Mouse (Mus musculus) kidney, embryonic 16.5 days (tissue): ENCODE data around the gene Lpcat1. TPM values are rescaled to one million over a fixed set of nuclear protein-coding genes. Genes with fewer than 3 reads are reported as not detected.

ENCODE experiments used
- ATAC-seq: fragments of 200-750 bp; cut with Nextera tagmentation; 2 replicates; pipeline ENCODE4 v1.8.0; 2017; ENCODE audit warnings: moderate TSS enrichment; ENCODE audit not compliant: low FRiP score, low TSS enrichment
- H3K27ac ChIP-seq: fragments of 300-500 bp; sonication (generic); 2 replicates; pipeline ENCODE4 v1.5.1; 2014; ENCODE audit warnings: low read length
- H3K27me3 ChIP-seq: fragments of 300-500 bp; sonication (generic); 2 replicates; pipeline ENCODE4 v1.6.1; 2014; ENCODE audit warnings: low read length, control low read depth, mixed read lengths; ENCODE audit not compliant: insufficient read depth
- H3K36me3 ChIP-seq: fragments of 300-500 bp; sonication (generic); 2 replicates; pipeline ENCODE4 v1.6.1; 2014; ENCODE audit warnings: low read length, control low read depth, mixed read lengths; ENCODE audit not compliant: insufficient read depth
- H3K4me1 ChIP-seq: fragments of 300-500 bp; sonication (generic); 2 replicates; pipeline ENCODE4 v1.6.1; 2014; ENCODE audit warnings: low read length, control low read depth, mixed read lengths; ENCODE audit not compliant: insufficient read depth
- H3K4me2 ChIP-seq: fragments of 300-500 bp; sonication (generic); replicated peaks from 2 replicates; pipeline ENCODE4 v1.6.1; 2014; ENCODE audit warnings: low read depth, low read length
- H3K4me3 ChIP-seq: fragments of 300-500 bp; sonication (generic); 2 replicates; pipeline ENCODE4 v1.5.1; 2014; ENCODE audit warnings: mild to moderate bottlenecking, low read length
- H3K9ac ChIP-seq: fragments of 300-500 bp; sonication (generic); replicated peaks from 2 replicates; pipeline ENCODE4 v1.6.1; 2014; ENCODE audit warnings: low read length
- H3K9me3 ChIP-seq: fragments of 300-500 bp; sonication (generic); 2 replicates; pipeline ENCODE4 v1.6.1; 2016; ENCODE audit warnings: low read length, control low read depth
- WGBS: fragments of 180-500 bp; shearing (Covaris S2); extraction: QIAGEN DNeasy Blood & Tissue Kit; methylation state at CpG from one replicate; pipeline ENCODE4 v1.1.7; 2014; 5-methylcytosine and 5-hydroxymethylcytosine counted together
- polyA plus RNA-seq: library from polyadenylated mRNA; unstranded; fragments of >200 nt; fragmentation: Nextera tagmentation; extraction: Ambion mirVana; gene quantifications from 2 replicates; pipeline ENCODE4 v1.2.1, GENCODE M21; 2015

Gene Lpcat1
- polyA plus RNA-seq, 1 experiment from 2014 or later, result 31.1 TPM

DNA sequence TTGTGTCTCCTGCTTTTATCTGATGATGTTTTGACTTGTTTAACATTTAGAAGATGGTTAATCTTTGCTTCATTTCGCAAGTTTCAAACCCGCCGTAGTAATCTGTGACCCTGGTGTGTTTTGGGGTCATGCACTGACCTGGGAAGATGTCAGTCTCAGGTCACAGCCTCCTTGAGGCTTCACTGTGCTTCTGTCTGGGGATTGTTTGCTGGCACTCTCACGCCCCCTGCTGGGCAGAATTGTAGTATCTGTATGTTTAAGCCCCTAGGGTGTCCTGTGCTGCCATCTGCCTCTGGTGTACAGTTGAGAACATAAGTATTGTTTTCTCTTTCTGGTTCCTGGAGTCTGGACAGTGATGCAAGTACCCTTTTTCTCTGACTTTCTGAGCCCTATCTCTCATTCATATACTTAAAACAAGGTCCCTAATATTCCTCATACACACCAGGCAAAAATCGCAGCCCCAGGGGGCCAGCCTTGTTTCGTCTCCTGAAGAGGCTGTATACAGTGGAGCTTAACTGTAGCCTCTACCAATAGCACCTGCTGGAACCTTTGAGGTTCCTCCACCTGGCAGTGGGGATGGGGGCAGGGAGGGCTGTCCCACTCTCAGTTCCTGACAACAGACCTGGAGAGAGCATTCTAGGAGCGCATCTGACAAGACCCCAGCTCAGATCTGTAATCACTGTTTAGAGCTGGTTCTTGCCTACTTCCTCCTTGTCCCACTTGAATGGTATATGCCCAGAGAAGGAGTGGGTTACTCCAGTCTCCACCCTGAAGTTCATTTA is 38.9 kb downstream of the Lpcat1 start:
- Histone ChIP-seq H3K4me2 (no peak overlapping the region), H3K27me3 (no peaks in the 10 kb centered on the region), H3K4me1 (no peaks in the 10 kb centered on the region), H3K27ac (no peak overlapping the region), H3K9me3 (no peaks in the 10 kb centered on the region), H3K4me3 (no peak overlapping the region), H3K9ac (no peak overlapping the region), H3K36me3 (peaks cover 29% of the 10 kb centered on the region)
- peak; percentile 75 for ATAC-seq
- 62% methylated on average over 7 of the region's 7 CpGs for WGBS

- no peaks in the 10 kb centered on the region for H3K27me3 ChIP-seq
- peaks cover 28% of the 10 kb centered on the region for H3K36me3 ChIP-seq
- H3K9me3 ChIP-seq, result no peaks in the 10 kb centered on the region
- WGBS, result 83% methylated on average over 8 of the region's 8 CpGs
- ATAC-seq, result no peak
- H3K4me3 ChIP-seq, result no peak overlapping the region
- H3K4me1 ChIP-seq, result no peaks in the 10 kb centered on the region
- H3K9ac ChIP-seq, result no peak overlapping the region
- H3K27ac ChIP-seq, result no peak overlapping the region
- no peak overlapping the region for H3K4me2 ChIP-seq
Observed at GRCm38 (mm10) chr13:73508817-73509550, 42.0 kb downstream of the Lpcat1 start.

DNA sequence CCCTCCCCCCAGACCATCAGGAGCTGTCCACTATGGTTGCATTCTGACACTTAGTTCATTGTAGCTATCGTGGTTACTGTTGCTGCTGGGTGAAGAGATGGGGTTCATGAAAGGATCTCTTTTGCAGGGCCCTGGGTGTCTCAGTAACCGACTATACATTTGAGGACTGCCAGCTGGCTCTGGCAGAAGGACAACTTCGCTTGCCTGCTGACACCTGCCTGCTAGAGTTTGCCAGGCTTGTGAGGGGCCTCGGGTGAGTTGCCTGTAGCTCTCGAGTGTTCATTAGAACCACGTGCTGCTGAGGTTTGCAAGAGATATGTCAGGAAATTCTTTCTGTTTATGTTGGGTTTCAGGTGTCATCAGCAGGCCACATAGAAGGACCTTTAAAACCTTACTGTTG is 42.9 kb downstream of the Lpcat1 start:
- H3K27ac ChIP-seq, result no peak overlapping the region
- no peaks in the 10 kb centered on the region for H3K4me1 ChIP-seq
- peaks cover 37% of the 10 kb centered on the region for H3K36me3 ChIP-seq
- WGBS, result 74% methylated on average over 6 of the region's 6 CpGs
- no peaks in the 10 kb centered on the region for H3K9me3 ChIP-seq
- no peaks in the 10 kb centered on the region for H3K27me3 ChIP-seq
- H3K4me3 ChIP-seq, result no peak overlapping the region
- no peak overlapping the region for H3K4me2 ChIP-seq
- no peak for ATAC-seq
- H3K9ac ChIP-seq, result no peak overlapping the region

- Histone ChIP-seq H3K27me3 (no peaks in the 10 kb centered on the region), H3K4me3 (no peak overlapping the region), H3K9ac (no peak overlapping the region), H3K36me3 (peaks cover 49% of the 10 kb centered on the region), H3K4me2 (no peak overlapping the region), H3K9me3 (no peaks in the 10 kb centered on the region), H3K4me1 (no peaks in the 10 kb centered on the region), H3K27ac (no peak overlapping the region)
- ATAC-seq, result peak; percentile 62; the same call in 1 of the 2 replicates
- 56% methylated on average over 13 of the region's 13 CpGs for WGBS
Observed at GRCm38 (mm10) chr13:73512776-73513673, 46.0 kb downstream of the Lpcat1 start.

DNA sequence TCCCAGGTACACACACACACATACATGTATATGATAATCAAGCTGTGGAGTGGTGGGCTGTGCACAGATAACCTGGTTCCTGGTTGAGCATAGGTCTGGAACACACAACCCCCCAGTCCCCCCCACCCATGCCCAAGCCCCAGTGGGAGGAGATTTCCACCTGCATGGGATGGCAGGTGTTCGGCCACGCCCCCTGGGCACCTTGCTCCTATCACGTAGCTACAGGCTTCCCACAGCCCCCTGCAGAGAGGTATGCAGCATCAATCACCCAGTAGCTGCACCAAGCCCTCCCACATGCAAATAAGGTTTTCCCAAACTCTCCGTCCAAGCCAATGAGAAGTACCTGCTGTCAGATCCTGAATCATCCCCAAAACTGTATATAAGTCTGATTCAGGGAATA is 49.9 kb downstream of the Lpcat1 start:
- no peaks in the 10 kb centered on the region for H3K27me3 ChIP-seq

DNA sequence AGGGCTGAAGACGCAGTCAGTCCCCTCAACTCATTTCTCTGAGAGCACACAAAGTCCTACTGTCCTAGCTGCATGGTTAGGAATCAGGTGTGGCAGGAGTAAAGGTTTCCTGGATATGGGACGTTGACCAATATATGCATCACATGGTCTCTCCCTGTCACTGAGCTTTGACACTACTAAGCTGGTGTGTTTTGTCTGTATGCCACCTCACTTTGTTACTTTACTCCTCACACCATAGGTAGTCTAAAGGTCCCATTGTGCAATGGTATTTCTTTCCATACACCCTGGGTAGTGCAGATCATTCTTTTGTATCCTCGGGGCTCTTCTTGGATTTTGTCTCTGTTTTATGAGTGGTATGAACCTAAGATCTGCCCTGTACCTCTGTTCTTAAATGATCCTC is 66.7 kb downstream of the Lpcat1 start:
- no peak for ATAC-seq
- H3K4me3 ChIP-seq, result no peak overlapping the region
- peaks cover 49% of the 10 kb centered on the region for H3K27me3 ChIP-seq
- H3K27ac ChIP-seq, result no peak overlapping the region
- 85% methylated on average over 3 of the region's 3 CpGs for WGBS
- no peak overlapping the region for H3K4me2 ChIP-seq
- no peak overlapping the region for H3K9ac ChIP-seq
- no peaks in the 10 kb centered on the region for H3K4me1 ChIP-seq
- H3K36me3 ChIP-seq, result no peaks in the 10 kb centered on the region
- H3K9me3 ChIP-seq, result peaks cover 4% of the 10 kb centered on the region; the same call in 1 of the 2 replicates

More for the DNA sequence above, 49.9 kb downstream of the Lpcat1 start:
- H3K4me3 ChIP-seq, result no peak overlapping the region
- no peak for ATAC-seq
- 58% methylated on average over 4 of the region's 4 CpGs for WGBS
- H3K9me3 ChIP-seq, result no peaks in the 10 kb centered on the region
- no peak overlapping the region for H3K9ac ChIP-seq
- peaks cover 30% of the 10 kb centered on the region for H3K36me3 ChIP-seq
- H3K4me2 ChIP-seq, result no peak overlapping the region
- H3K27ac ChIP-seq, result no peak overlapping the region
- no peaks in the 10 kb centered on the region for H3K4me1 ChIP-seq

DNA sequence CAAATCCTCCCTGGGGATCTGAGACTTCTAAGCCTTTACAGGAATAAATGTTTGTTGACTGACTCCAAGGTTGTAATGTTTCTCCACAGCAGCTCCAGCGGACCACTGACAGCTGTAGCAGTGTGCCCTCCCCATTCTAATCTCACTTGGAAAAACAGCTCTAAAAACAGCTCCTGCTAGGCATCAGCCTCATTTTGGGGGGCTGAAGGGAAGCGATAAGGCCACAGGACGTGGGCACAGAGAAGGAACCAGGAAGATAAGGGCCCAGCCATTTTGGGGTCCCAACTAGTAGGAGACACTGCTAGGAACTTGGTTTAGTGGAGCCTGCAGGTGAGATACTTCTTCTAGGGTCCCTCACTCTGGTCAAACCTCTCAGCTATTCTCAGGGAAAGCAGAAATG is 68.3 kb downstream of the Lpcat1 start:
- H3K27me3 ChIP-seq, result peaks cover 50% of the 10 kb centered on the region
- WGBS, result 53% methylated on average over 3 of the region's 3 CpGs

GRCm38 (mm10) chr13:73536403-73536821 is 69.4 kb downstream of the Lpcat1 start, which contains the start of gene Slc6a3:
Slc6a3 (plus strand) TSS chr13:73536747.
- Histone ChIP-seq H3K4me2 (peak within 1 kb of the TSS; percentile 64), H3K4me3 (peak within 1 kb of the TSS; percentile 42), H3K4me1 (no peaks in the 10 kb centered on the region), H3K9me3 (no peaks in the 10 kb centered on the region), H3K27me3 (peaks cover 45% of the 10 kb centered on the region), H3K9ac (peak within 1 kb of the TSS; percentile 20), H3K27ac (no peak within 1 kb of the TSS), H3K36me3 (no peaks in the 10 kb centered on the region)
- ATAC-seq, result peak; percentile 95
- WGBS, result under 1% methylated on average over 26 of the region's 26 CpGs

More for the DNA sequence above, 68.3 kb downstream of the Lpcat1 start:
- Histone ChIP-seq H3K9ac (no peak overlapping the region), H3K4me2 (no peak overlapping the region), H3K4me1 (no peaks in the 10 kb centered on the region), H3K36me3 (no peaks in the 10 kb centered on the region), H3K9me3 (peaks cover 4% of the 10 kb centered on the region; the same call in 1 of the 2 replicates), H3K27ac (no peak overlapping the region), H3K4me3 (no peak overlapping the region)
- no peak for ATAC-seq

DNA sequence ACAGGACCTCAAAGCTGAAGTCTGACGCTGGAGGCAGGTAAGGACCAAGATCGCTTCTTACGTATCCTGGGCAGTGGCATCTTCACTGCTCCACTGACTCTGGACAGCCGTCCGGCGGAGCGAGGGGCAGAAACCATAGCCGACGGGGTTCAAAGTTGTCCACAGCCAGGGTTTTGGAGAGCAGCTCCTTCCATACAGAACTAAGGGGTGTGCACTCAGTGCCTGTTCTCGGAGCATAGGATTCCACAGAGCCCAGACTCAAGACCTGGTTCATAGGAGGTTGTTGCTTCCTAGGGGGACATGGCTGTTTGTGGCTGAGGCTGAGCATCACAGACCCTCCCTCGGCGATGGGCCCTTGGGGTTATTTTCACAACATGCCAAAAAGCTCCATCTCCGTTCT is 69.8 kb downstream of the Lpcat1 start:
- Histone ChIP-seq H3K4me2 (peak overlapping the region; percentile 64), H3K27me3 (peaks cover 45% of the 10 kb centered on the region), H3K36me3 (no peaks in the 10 kb centered on the region), H3K9ac (peak overlapping the region; percentile 20; the same call in 1 of the 2 replicates), H3K4me1 (no peaks in the 10 kb centered on the region), H3K9me3 (no peaks in the 10 kb centered on the region), H3K4me3 (peak overlapping the region; percentile 42), H3K27ac (no peak overlapping the region)
- ATAC-seq, result peak; percentile 24; the same call in 1 of the 2 replicates
- WGBS, result 17% methylated on average over 13 of the region's 13 CpGs
